Mouse (Mus musculus) midbrain, postnatal 0 days (tissue): ENCODE measurements around the gene Galnt18. TPM values are rescaled to one million over a fixed set of nuclear protein-coding genes. Genes with fewer than 3 reads are reported as not detected.

Source experiments
- ATAC-seq: fragments of 200-750 bp; cut with Nextera tagmentation; 2 replicates; pipeline ENCODE4 v1.8.0; 2017; ENCODE audit warnings: moderate number of reproducible peaks, mild to moderate bottlenecking, moderate TSS enrichment, moderate library complexity; ENCODE audit not compliant: low FRiP score
- DNase-seq: peaks from one replicate; pipeline ENCODE4 v3.0.0-alpha.2; 2015; ENCODE audit warnings: low spot score
- H3K27ac ChIP-seq: fragments of 300-500 bp; sonication (generic); 2 replicates; pipeline ENCODE4 v1.5.1; 2014; ENCODE audit warnings: low read depth, mild to moderate bottlenecking, low read length, mixed read lengths
- H3K27me3 ChIP-seq: fragments of 300-500 bp; sonication (generic); 2 replicates; pipeline ENCODE4 v1.6.1; 2014; ENCODE audit warnings: low read length, control low read depth, mixed read lengths; ENCODE audit not compliant: insufficient read depth
- H3K36me3 ChIP-seq: fragments of 300-500 bp; sonication (generic); 2 replicates; pipeline ENCODE4 v1.6.1; 2014; ENCODE audit warnings: low read length, control low read depth, mixed read lengths; ENCODE audit not compliant: insufficient read depth
- H3K4me1 ChIP-seq: fragments of 300-500 bp; sonication (generic); 2 replicates; pipeline ENCODE4 v1.6.1; 2014; ENCODE audit warnings: mild to moderate bottlenecking, control low read depth, antibody characterized with exemption, low read length, mixed read lengths; ENCODE audit not compliant: insufficient read depth
- H3K4me2 ChIP-seq: fragments of 300-500 bp; sonication (generic); 2 replicates; pipeline ENCODE4 v1.6.1; 2014; ENCODE audit warnings: low read depth, mild to moderate bottlenecking, low read length, mixed read lengths; ENCODE audit not compliant: poor library complexity, severe bottlenecking
- H3K4me3 ChIP-seq: fragments of 300-500 bp; sonication (generic); 2 replicates; pipeline ENCODE4 v1.5.1; 2014; ENCODE audit warnings: low read depth, mild to moderate bottlenecking, low read length, moderate library complexity
- H3K9ac ChIP-seq: fragments of 300-500 bp; sonication (generic); replicated peaks from 2 replicates; pipeline ENCODE4 v1.6.1; 2014; ENCODE audit warnings: mild to moderate bottlenecking, low read length, moderate library complexity, mixed read lengths; ENCODE audit not compliant: poor library complexity, severe bottlenecking
- H3K9me3 ChIP-seq: fragments of 300-500 bp; sonication (generic); 2 replicates; pipeline ENCODE4 v1.6.1; 2016; ENCODE audit warnings: low read length, control low read depth
- CTCF ChIP-seq: IDR thresholded peaks from 2 replicates; pipeline ENCODE4 v1.5.1; 2016; ENCODE audit warnings: antibody characterized with exemption, mild to moderate bottlenecking
- WGBS: fragments of 180-500 bp; shearing (Covaris S2); extraction: QIAGEN DNeasy Blood & Tissue Kit; methylation state at CpG from one replicate; pipeline ENCODE4 v1.1.7; 2014; 5-methylcytosine and 5-hydroxymethylcytosine counted together
- polyA plus RNA-seq: library from polyadenylated mRNA; unstranded; fragments of >200 nt; fragmentation: Nextera tagmentation; extraction: Ambion mirVana; gene quantifications from 2 replicates; pipeline ENCODE4 v1.2.1, GENCODE M21; 2015
- total RNA-seq: library from RNA; depleted of rRNA; stranded (reverse); fragments of >200 nt; gene quantifications from 2 replicates; pipeline ENCODE4 v1.2.3, GENCODE M21; 2014

Gene Galnt18
- total and polyA plus RNA-seq, 2 experiments from 2014 or later, result 18.9 to 25.0 TPM

DNA sequence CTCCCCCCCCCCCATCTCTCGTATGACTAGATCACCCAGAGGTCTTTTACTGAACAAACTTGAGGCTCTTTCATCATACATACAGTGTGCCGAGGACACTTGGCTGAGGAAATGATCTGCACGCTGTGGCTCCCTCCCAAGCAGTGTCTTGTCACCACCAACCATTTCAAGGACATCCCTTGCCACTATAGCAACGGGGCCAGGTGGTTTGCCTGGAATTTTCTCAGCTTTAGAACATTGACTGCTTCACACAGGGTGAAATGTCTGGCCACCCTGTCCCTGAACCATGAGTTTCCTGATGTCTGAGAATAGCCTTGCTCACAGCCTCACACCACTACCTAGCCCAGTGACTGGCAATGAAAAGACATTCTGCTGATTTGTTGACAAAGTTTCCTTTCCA lies 176.6 kb downstream of the Galnt18 start:
- H3K4me3 ChIP-seq, result no peak overlapping the region
- H3K27me3 ChIP-seq, result no peaks in the 10 kb centered on the region
- TF ChIP-seq CTCF, result no peak

DNA sequence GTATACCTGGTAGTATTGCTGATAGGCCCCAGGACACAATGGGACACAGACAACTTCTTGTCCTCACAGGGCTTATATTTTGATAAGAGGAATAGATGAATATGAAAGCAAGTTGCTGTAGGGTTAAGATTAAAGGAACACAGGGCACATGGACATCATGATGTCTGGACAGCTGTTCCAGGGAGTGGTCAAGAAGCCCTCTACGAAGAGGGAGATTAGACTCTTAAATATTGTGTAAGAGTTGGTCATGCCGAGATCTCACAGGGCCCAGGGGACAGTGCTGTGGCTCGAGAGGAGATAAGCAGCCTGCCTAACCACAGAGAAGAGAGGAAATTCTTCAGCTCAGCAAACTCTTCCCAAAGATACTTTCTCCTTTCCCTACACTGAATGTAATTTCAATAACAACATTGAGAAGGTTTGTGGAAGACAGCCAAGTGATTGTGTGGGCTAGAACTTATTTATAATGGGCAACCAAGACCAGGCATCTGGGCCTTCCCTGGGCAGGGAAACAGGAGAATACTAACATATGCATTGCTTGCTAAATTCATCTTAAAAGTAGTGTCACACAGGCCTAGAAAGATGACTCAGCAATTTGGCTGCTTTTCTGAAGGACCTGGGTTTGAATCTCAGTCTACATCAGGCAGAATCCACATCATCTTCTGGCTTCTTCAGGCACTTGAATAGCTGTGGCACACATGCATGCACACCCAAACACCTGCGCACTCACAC lies 178.3 kb downstream of the Galnt18 start:
- 82% methylated on average over 4 of the region's 4 CpGs for WGBS
- no peak overlapping the region for H3K4me3 ChIP-seq
- ATAC-seq (no peak), DNase-seq (no peak)
- no peak overlapping the region for H3K9ac ChIP-seq
- H3K4me1 ChIP-seq, result peaks cover 4% of the 10 kb centered on the region; the same call in 1 of the 2 replicates
- TF ChIP-seq CTCF, result no peak
- H3K27me3 ChIP-seq, result no peaks in the 10 kb centered on the region
- H3K36me3 ChIP-seq, result no peaks in the 10 kb centered on the region
- H3K4me2 ChIP-seq, result no peak overlapping the region
- H3K9me3 ChIP-seq, result no peaks in the 10 kb centered on the region
- H3K27ac ChIP-seq, result no peak overlapping the region

More for the DNA sequence above, 176.6 kb downstream of the Galnt18 start:
- no peaks in the 10 kb centered on the region for H3K36me3 ChIP-seq
- ATAC-seq (no peak), DNase-seq (no peak)
- no peak overlapping the region for H3K4me2 ChIP-seq
- peaks cover 4% of the 10 kb centered on the region; the same call in 1 of the 2 replicates for H3K4me1 ChIP-seq
- H3K27ac ChIP-seq, result no peak overlapping the region
- H3K9ac ChIP-seq, result no peak overlapping the region
- no peaks in the 10 kb centered on the region for H3K9me3 ChIP-seq
- WGBS, result 71% methylated on average over 3 of the region's 4 CpGs

DNA sequence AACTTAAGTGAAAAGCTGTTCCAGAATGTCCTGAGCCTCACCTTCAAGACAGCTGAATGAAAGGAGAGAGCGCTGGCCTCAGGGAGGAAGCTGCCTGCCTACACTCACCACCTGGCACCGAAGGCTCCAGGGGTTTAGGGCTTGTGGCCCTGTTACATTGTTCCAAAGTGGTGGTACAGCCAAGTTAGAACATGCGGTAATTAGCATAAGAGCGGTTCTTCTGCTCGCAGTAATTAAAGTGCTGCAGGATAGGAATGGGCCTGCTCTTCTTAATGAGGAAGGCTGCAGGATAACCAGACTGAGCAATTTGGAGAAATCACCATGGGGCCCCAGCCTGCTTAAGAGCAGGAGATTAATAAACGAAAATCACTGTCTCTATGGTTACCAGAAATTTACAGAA lies 179.0 kb downstream of the Galnt18 start:
- ATAC-seq, result 0 out of 2 replicates have a peak, but pooled peaks have one; percentile 23
- TF ChIP-seq CTCF, result no peak
- Histone ChIP-seq H3K9ac (no peak overlapping the region), H3K4me3 (no peak overlapping the region), H3K4me2 (no peak overlapping the region), H3K27ac (no peak overlapping the region), H3K4me1 (peaks cover 4% of the 10 kb centered on the region; the same call in 1 of the 2 replicates), H3K27me3 (no peaks in the 10 kb centered on the region), H3K36me3 (no peaks in the 10 kb centered on the region), H3K9me3 (no peaks in the 10 kb centered on the region)
- DNase-seq, result peak; percentile 63
- WGBS, result 38% methylated on average over 6 of the region's 6 CpGs

DNA sequence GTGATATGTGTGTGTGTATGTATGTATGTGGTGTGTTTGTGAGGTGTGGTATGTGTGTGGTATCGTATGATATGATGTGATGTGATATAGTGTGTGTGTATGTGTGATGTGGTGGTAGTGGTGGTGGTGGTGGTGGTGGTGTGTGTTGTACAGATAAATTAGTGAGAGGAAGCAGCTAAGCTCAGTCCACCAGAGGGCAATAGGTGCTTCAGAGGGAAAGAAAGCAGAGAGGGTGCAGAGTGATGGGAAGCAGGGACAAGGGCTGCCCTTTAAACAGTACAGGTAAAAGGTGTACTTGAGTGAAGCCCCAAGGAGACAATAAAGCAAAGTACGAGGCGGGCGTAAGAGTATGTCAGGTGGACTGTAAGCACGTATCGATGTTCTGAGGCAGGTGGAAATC lies 186.1 kb downstream of the Galnt18 start:
- Histone ChIP-seq H3K27me3 (no peaks in the 10 kb centered on the region), H3K9ac (no peak overlapping the region), H3K4me2 (no peak overlapping the region), H3K27ac (no peak overlapping the region), H3K36me3 (no peaks in the 10 kb centered on the region), H3K9me3 (no peaks in the 10 kb centered on the region), H3K4me3 (no peak overlapping the region), H3K4me1 (no peaks in the 10 kb centered on the region)
- 84% methylated on average over 6 of the region's 6 CpGs for WGBS
- no peak for DNase-seq
- ATAC-seq, result no peak
- peak; percentile 65 for TF ChIP-seq CTCF

GRCm38 (mm10) chr7:111589506-111590125 lies 190.2 kb downstream of the Galnt18 start:
- Histone ChIP-seq H3K4me1 (0 out of 2 replicates have a peak, but pooled peaks cover 2% of the 10 kb centered on the region), H3K4me3 (no peak overlapping the region), H3K4me2 (no peak overlapping the region), H3K27me3 (no peaks in the 10 kb centered on the region), H3K36me3 (no peaks in the 10 kb centered on the region), H3K9ac (no peak overlapping the region), H3K27ac (no peak overlapping the region), H3K9me3 (no peaks in the 10 kb centered on the region)
- ATAC-seq (no peak), DNase-seq (no peak)
- 89% methylated on average over 5 of the region's 5 CpGs for WGBS
- TF ChIP-seq CTCF, result peak; percentile 36

DNA sequence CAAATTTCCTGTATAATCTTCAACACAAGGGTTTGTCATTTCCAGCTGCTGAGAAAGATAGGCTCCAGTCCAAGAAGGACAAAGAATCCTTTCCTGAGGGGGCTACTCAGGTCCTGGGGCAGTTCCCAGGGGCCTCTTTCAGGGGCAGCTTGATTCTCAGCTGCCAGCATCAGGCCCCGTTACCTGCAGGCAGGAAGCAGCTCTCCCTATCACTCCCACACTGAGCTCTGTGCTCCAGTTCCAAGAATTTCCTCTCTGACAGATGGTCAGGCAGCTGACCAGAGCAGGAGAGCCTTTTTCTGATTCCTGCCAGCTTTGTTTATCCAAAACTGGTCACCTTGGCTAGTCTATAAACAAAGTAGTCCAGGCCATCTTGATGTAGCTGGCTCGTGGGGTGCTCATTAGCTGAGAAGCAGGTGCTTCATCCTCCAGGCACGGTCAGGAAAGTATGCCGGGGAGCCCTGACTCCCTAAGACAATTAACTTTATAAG lies 191.4 kb downstream of the Galnt18 start:
- no peak overlapping the region for H3K4me2 ChIP-seq
- DNase-seq (peak; percentile 65), ATAC-seq (no peak)
- H3K27ac ChIP-seq, result no peak overlapping the region
- H3K4me1 ChIP-seq, result 0 out of 2 replicates have a peak, but pooled peaks cover 2% of the 10 kb centered on the region
- H3K9me3 ChIP-seq, result no peaks in the 10 kb centered on the region
- no peaks in the 10 kb centered on the region for H3K27me3 ChIP-seq
- no peak overlapping the region for H3K4me3 ChIP-seq
- H3K36me3 ChIP-seq, result no peaks in the 10 kb centered on the region
- 70% methylated on average over 4 of the region's 4 CpGs for WGBS
- H3K9ac ChIP-seq, result no peak overlapping the region
- no peak for TF ChIP-seq CTCF
